Mouse (Mus musculus) stomach, embryonic 15.5 days (tissue): ENCODE results near the gene Alpk3. TPM values are rescaled to one million over a fixed set of nuclear protein-coding genes. Genes with fewer than 3 reads are reported as not detected.

Experiments used
- ATAC-seq: fragments of 200-750 bp; cut with Nextera tagmentation; 2 replicates; pipeline ENCODE4 v1.8.0; 2017; ENCODE audit warnings: low read depth, moderate number of reproducible peaks, moderate TSS enrichment; ENCODE audit not compliant: insufficient read depth, low FRiP score
- H3K27ac ChIP-seq: fragments of 300-500 bp; sonication (generic); 2 replicates; pipeline ENCODE4 v1.5.1; 2015; ENCODE audit warnings: mild to moderate bottlenecking, inconsistent platforms
- H3K27me3 ChIP-seq: fragments of 300-500 bp; sonication (generic); replicated peaks from 2 replicates; pipeline ENCODE4 v1.6.1; 2015; ENCODE audit warnings: inconsistent platforms
- H3K36me3 ChIP-seq: fragments of 300-500 bp; sonication (generic); 2 replicates; pipeline ENCODE4 v1.6.1; 2015; ENCODE audit warnings: inconsistent platforms
- H3K4me1 ChIP-seq: fragments of 300-500 bp; sonication (generic); 2 replicates; pipeline ENCODE4 v1.6.1; 2015; ENCODE audit warnings: inconsistent platforms
- H3K4me2 ChIP-seq: fragments of 300-500 bp; sonication (generic); 2 replicates; pipeline ENCODE4 v1.6.1; 2015; ENCODE audit warnings: mild to moderate bottlenecking, inconsistent platforms
- H3K4me3 ChIP-seq: fragments of 300-500 bp; sonication (generic); replicated peaks from 2 replicates; pipeline ENCODE4 v1.5.1; 2015; ENCODE audit warnings: inconsistent platforms
- H3K9ac ChIP-seq: fragments of 300-500 bp; sonication (generic); 2 replicates; pipeline ENCODE4 v1.6.1; 2015; ENCODE audit warnings: inconsistent platforms
- H3K9me3 ChIP-seq: fragments of 300-500 bp; sonication (generic); 2 replicates; pipeline ENCODE4 v1.6.1; 2016; ENCODE audit warnings: inconsistent platforms
- WGBS: fragments of 180-500 bp; shearing (Covaris S2); methylation state at CpG from one replicate; pipeline ENCODE4 v1.1.7; 2015; 5-methylcytosine and 5-hydroxymethylcytosine counted together
- polyA plus RNA-seq: library from polyadenylated mRNA; unstranded; fragments of >200 nt; fragmentation: Nextera tagmentation; extraction: Ambion mirVana; gene quantifications from 2 replicates; pipeline ENCODE4 v1.2.1, GENCODE M21; 2015

The Alpk3 gene
- polyA plus RNA-seq, 1 experiment from 2014 or later = 0.64 TPM

DNA sequence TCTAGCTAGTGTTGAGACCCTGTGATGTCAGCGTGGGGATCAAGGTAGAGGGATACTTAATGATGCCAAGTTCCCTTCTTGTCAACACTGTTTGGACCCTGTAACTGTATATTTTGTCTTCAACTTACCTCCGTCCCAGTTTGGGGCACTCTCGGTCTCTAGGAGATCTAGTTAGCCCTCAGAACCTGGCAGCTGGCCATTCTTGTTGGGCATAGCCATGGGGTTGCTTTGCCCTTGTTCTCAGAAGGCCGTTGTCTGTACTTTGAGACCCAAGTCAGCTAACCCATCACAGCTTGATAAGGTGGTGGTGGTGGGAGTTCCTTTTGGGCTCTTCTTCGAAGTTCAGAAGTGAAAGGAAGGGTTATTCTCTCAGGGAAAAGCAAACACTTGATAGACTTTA lies 7.4 kb upstream of the Alpk3 start:
- Histone ChIP-seq H3K9ac (no peak overlapping the region), H3K4me3 (no peak overlapping the region), H3K9me3 (no peaks in the 10 kb centered on the region), H3K4me1 (no peaks in the 10 kb centered on the region), H3K27me3 (no peaks in the 10 kb centered on the region), H3K4me2 (no peak overlapping the region), H3K36me3 (no peaks in the 10 kb centered on the region), H3K27ac (no peak overlapping the region)
- no peak for ATAC-seq
- 84% methylated on average over 5 of the region's 5 CpGs for WGBS

DNA sequence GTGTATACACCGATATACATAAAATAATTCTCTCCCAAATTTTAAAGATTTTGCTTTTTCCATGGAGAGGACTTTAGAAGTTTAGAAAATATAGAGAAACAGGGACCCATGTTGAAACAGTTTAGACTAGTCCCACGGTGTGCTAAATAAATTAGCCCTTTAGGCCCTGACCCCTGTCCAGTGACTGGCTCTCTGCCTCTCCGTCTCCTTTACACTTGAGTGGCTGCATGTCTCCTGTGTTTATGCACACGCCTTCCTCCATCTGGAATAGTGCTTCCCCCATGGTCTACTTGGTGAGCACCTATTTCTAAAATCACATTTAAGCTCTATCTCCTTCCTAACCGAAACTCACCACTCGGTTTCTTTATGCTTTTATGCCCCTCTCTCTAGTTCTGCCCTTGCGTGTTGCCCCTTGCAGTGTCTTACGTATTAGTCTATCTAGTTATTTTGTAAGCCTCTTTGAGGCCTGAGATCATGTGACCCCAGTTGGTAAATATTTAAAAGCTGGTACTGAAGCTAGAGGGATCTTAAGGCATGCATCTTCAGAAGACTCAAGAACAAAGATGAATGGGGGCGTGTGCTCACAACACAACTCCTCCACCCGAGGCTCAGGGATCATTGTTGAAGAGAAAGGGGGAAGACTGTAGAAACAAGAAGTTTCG lies 1.6 kb upstream of the Alpk3 start:
- Histone ChIP-seq H3K4me1 (peaks cover 17% of the 10 kb centered on the region), H3K27me3 (no peaks in the 10 kb centered on the region), H3K9ac (no peak overlapping the region), H3K27ac (no peak overlapping the region), H3K4me3 (no peak overlapping the region), H3K4me2 (no peak overlapping the region), H3K9me3 (no peaks in the 10 kb centered on the region), H3K36me3 (no peaks in the 10 kb centered on the region)
- WGBS = 62% methylated on average over 11 of the region's 11 CpGs
- no peak for ATAC-seq

DNA sequence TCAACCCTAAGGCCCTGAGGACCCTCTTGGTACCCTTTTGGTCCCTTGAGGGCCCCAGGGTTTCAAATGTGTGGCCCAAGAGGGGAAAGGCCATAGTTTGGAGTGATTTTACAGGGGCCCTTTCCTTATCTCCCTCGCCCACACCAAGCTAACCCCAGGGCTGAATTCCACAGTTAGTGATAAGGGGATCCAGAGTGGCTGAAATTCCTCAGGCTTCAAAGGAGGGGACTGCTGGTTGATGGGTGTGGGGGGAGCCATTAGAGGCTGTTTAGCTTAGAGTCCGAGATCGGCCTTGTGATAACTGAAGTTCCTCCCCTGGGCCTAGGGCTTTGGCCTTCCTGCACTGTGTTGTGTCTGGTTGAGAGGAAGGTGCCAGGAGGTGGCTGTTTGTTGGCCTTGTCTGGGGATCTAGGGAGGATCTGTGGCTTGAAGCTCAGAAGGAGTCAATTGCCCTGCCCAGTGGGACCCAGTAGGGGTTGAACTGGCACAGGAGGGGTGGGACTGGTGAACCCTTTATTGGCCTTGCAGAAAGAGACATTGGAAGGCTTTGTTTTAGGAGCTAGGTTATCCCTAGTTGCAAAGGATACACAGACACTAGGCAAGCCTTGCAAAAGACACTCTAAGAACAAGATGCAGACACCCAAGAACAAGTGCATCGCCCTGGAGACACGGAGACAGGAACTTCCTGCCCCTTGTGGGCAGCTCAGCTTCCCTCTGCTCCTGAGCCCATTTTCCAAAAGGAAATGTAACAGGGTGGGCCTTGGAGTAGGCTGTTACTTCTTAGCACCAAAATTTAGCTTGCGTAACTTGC lies 706 bp downstream of the Alpk3 start:
- 52% methylated on average over 6 of the region's 6 CpGs for WGBS
- no peaks in the 10 kb centered on the region for H3K9me3 ChIP-seq
- no peaks in the 10 kb centered on the region for H3K36me3 ChIP-seq
- no peak overlapping the region for H3K4me3 ChIP-seq
- peak overlapping the region; percentile 4; the same call in 1 of the 2 replicates for H3K27ac ChIP-seq
- no peak overlapping the region for H3K9ac ChIP-seq
- peak; percentile 84 for ATAC-seq
- H3K27me3 ChIP-seq = no peaks in the 10 kb centered on the region
- peak overlapping the region; percentile 39 for H3K4me2 ChIP-seq
- H3K4me1 ChIP-seq = peaks cover 17% of the 10 kb centered on the region

DNA sequence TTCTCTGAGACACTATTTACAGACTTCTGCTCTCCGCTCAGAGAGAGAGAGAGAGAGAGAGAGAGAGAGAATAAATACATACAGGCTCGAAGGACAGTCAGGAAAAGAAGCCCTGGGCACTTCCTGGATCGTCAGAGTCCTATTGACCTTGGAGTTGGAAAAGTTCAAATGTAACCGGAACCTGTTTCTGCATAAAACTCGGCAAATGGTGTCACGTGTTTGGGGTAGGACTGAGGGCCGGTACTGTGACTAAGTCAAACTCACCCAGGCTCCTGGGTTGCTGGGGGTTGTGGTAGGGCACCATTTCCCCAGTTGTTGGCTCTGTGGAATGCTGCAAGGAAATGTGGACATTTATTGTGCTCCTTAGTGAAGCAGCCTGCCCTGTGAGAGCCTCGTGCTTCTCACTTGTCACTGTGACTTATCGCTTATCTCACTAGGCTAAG lies 1.3 kb downstream of the Alpk3 start:
- ATAC-seq = no peak
- Histone ChIP-seq H3K4me1 (peaks cover 17% of the 10 kb centered on the region), H3K4me2 (no peak overlapping the region), H3K27me3 (no peaks in the 10 kb centered on the region), H3K36me3 (no peaks in the 10 kb centered on the region), H3K4me3 (no peak overlapping the region), H3K9me3 (no peaks in the 10 kb centered on the region), H3K9ac (no peak overlapping the region), H3K27ac (peak overlapping the region; percentile 4; the same call in 1 of the 2 replicates)
- WGBS = 25% methylated on average over 9 of the region's 9 CpGs

DNA sequence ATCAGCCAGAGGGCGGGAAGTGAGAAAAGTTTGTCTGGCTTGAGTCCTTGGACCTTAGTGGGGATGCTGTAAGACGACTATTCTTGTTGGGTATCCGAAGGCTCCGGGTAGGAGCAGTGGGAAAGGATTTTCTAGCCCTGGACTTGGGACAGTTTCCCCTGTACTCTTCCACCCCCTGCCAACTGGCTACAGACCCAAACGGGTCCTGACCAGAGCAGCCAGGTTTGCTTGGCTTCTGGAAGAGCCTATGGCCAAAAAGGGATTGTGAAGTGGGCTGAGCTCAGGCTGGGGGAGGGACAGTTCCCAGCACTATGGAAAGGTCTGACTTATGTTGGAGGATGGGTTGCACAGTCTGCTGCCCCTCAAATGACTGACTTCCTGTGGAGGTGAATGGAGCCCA lies 2.0 kb downstream of the Alpk3 start:
- Histone ChIP-seq H3K27me3 (no peaks in the 10 kb centered on the region), H3K4me2 (no peak overlapping the region), H3K4me1 (peaks cover 17% of the 10 kb centered on the region), H3K9me3 (no peaks in the 10 kb centered on the region), H3K4me3 (no peak overlapping the region), H3K36me3 (no peaks in the 10 kb centered on the region), H3K27ac (no peak overlapping the region), H3K9ac (no peak overlapping the region)
- ATAC-seq = no peak
- 65% methylated on average over 5 of the region's 5 CpGs for WGBS

DNA sequence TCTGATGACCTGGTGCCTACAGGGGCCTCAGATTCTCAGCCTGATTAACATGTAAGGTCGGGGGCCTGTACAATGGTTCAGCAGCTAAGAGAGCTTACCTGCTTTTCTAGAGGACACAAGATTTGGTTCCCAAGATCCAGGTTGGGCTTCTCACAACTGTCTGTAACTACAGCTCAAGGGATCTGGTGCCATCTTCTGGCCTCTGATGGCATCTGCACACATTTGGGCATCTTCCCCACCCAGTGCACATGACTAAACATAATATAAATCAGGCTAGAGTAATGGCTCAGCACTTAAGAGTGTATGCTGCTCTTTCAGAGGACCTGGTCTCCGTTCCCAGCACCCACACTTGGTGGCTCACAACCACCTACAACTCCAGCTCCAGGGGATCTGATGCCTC lies 3.5 kb downstream of the Alpk3 start:
- H3K4me3 ChIP-seq = no peak overlapping the region
- H3K4me1 ChIP-seq = peaks cover 17% of the 10 kb centered on the region
- H3K36me3 ChIP-seq = no peaks in the 10 kb centered on the region
- 83% methylated on average over 2 of the region's 2 CpGs for WGBS
- H3K27ac ChIP-seq = no peak overlapping the region
- H3K27me3 ChIP-seq = no peaks in the 10 kb centered on the region
- H3K9me3 ChIP-seq = no peaks in the 10 kb centered on the region
- ATAC-seq = no peak
- no peak overlapping the region for H3K9ac ChIP-seq
- no peak overlapping the region for H3K4me2 ChIP-seq

DNA sequence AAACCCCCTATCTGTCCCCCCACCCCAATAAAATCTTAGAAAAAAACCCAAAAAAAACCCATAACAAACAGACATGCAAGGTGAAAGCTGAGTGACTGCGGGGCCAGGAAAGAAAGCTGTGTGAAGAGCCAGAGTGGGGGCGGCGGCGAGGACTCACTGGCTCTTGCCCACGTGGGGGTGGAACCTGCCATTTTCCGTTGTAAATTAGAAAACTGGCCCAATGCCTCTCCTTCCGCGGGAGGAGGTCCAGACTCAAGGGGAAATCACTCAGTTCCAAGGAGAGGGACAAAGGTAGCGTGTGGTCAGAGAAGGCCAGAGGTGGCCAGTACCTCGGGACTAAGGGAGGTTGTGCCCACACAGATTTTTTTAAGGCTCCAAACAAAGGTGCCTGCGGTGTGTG lies 4.5 kb downstream of the Alpk3 start:
- H3K4me3 ChIP-seq = no peak overlapping the region
- no peak overlapping the region for H3K4me2 ChIP-seq
- WGBS = 84% methylated on average over 11 of the region's 11 CpGs
- H3K4me1 ChIP-seq = peaks cover 17% of the 10 kb centered on the region
- no peak overlapping the region for H3K27ac ChIP-seq
- no peaks in the 10 kb centered on the region for H3K9me3 ChIP-seq
- ATAC-seq = no peak
- no peak overlapping the region for H3K9ac ChIP-seq
- no peaks in the 10 kb centered on the region for H3K36me3 ChIP-seq
- H3K27me3 ChIP-seq = no peaks in the 10 kb centered on the region

DNA sequence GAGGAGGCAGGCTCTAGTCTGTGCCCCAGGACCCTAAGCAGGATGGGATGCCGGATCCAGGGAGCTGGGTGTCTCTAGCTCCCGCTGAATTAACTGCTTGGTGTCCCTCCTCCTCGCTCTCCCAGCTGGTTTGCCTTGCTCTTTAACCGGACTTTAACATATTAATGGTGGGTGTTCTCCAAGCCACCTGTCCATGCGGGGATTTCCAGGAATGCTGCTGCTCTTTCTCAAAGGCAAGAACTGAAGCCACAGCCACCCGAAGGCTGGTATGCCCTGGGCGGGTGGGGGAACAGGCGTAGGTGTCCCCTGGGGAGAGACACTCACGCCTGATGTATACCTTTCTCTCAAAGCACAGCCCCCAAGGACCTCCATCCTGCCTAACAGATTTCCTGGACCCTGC lies 5.9 kb downstream of the Alpk3 start:
- Histone ChIP-seq H3K4me2 (no peak overlapping the region), H3K36me3 (no peaks in the 10 kb centered on the region), H3K27me3 (no peaks in the 10 kb centered on the region), H3K4me1 (peaks cover 6% of the 10 kb centered on the region), H3K9me3 (no peaks in the 10 kb centered on the region), H3K4me3 (no peak overlapping the region), H3K27ac (no peak overlapping the region), H3K9ac (no peak overlapping the region)
- no peak for ATAC-seq
- 65% methylated on average over 9 of the region's 9 CpGs for WGBS

DNA sequence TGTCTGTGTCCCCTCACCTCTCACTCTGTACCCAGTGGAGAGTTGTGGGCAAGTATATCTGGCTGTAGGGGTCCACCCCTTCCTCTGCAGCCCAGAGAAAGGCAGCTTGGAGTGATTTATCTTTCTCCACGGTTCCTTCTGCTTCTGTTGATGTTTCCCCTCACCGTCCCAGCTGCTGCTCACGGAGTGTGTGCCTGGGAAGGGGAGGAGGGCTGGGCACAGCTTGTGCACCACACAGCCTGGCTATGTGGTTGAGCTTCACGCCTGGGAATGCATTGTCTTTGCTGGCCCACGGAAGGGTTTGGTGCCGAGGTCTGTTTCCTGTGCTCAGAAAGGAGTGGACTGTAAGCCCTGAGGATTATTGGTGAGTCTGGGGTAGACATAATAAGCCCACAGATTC lies 9.3 kb downstream of the Alpk3 start:
- H3K9me3 ChIP-seq = no peaks in the 10 kb centered on the region
- 17% methylated on average over 6 of the region's 6 CpGs for WGBS
- H3K9ac ChIP-seq = no peak overlapping the region
- no peaks in the 10 kb centered on the region for H3K27me3 ChIP-seq
- ATAC-seq = no peak
- no peak overlapping the region for H3K4me3 ChIP-seq
- no peaks in the 10 kb centered on the region for H3K36me3 ChIP-seq
- H3K27ac ChIP-seq = no peak overlapping the region
- no peak overlapping the region for H3K4me2 ChIP-seq
- H3K4me1 ChIP-seq = no peaks in the 10 kb centered on the region

DNA sequence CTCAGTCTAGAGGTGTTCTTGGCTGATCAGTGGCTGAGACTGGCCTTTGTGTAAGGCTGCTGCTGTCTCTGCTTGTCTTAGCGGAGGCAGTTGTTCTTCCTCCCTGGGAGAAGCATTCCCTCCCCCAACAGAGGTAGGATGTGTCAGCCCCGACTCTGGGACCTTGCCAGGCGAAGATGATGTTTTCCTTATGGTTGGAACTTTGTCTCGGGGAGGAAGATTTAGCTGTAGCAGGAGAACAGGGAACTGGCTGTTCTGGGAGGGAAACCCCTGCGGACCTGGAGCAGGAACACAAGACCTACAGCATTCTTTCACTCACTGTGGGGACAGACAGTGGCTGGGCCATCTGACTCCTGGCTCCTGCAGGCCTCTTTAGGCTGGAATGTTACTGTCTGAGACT lies 15.1 kb downstream of the Alpk3 start:
- Histone ChIP-seq H3K36me3 (no peaks in the 10 kb centered on the region), H3K9ac (no peak overlapping the region), H3K27ac (peak overlapping the region; percentile 51; the same call in 1 of the 2 replicates), H3K27me3 (no peaks in the 10 kb centered on the region), H3K4me2 (no peak overlapping the region), H3K9me3 (no peaks in the 10 kb centered on the region), H3K4me3 (no peak overlapping the region), H3K4me1 (peaks cover 19% of the 10 kb centered on the region)
- ATAC-seq = no peak
- WGBS = 26% methylated on average over 5 of the region's 5 CpGs

DNA sequence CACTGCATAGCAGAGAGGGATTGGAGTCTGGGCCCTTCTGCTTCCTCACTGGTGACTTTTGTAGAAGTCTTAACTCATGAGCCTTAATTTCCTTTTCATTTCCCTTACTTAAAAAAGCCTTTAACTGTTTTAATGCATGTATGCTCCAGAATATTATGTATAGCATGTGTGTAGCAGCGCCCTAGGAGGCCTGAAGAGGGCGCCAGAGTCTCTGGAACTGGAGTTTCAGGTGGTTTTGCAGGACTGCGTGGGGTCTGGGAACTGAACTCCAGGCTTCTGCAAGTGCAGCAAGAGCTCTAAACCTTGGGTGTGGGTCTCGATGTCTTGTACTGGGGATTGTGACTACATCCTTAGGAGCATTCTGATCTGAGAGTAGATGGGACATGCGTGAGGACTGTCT lies 15.9 kb downstream of the Alpk3 start:
- ATAC-seq = no peak
- H3K4me1 ChIP-seq = peaks cover 19% of the 10 kb centered on the region
- WGBS = 89% methylated on average over 5 of the region's 5 CpGs
- no peak overlapping the region for H3K9ac ChIP-seq
- H3K9me3 ChIP-seq = no peaks in the 10 kb centered on the region
- H3K27ac ChIP-seq = no peak overlapping the region
- no peak overlapping the region for H3K4me3 ChIP-seq
- H3K4me2 ChIP-seq = no peak overlapping the region
- no peaks in the 10 kb centered on the region for H3K27me3 ChIP-seq
- no peaks in the 10 kb centered on the region for H3K36me3 ChIP-seq

DNA sequence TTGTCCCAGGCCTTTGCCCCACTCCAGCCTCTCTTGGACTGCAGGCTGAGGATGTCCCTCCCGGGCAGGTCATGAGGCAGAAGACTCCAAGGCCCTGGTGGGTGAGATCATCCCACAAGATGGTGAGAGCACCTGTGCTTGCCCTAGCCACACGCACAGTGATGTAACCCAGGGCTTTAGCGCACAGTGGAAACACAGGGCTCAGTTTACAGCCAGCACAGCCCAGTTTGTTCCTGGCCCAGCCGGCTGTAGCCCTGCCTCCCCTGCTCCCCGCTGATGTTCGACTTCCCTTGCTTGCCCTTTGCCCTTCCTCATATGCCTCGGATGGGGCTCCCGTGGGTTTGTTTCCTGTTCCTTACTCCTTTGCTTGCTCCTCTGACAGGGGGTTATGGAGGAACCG lies 17.1 kb downstream of the Alpk3 start:
- H3K27ac ChIP-seq = peak overlapping the region; percentile 69
- no peaks in the 10 kb centered on the region for H3K9me3 ChIP-seq
- 28% methylated on average over 9 of the region's 9 CpGs for WGBS
- no peak overlapping the region for H3K9ac ChIP-seq
- H3K4me1 ChIP-seq = peaks cover 19% of the 10 kb centered on the region
- H3K27me3 ChIP-seq = no peaks in the 10 kb centered on the region
- no peak overlapping the region for H3K4me3 ChIP-seq
- H3K4me2 ChIP-seq = no peak overlapping the region
- H3K36me3 ChIP-seq = no peaks in the 10 kb centered on the region
- ATAC-seq = peak; percentile 56; the same call in 1 of the 2 replicates
